Mouse (Mus musculus) left cerebral cortex, adult 2 months (tissue): ENCODE measurements around the gene Luc7l3. TPM values are rescaled to one million over a fixed set of nuclear protein-coding genes. Genes with fewer than 3 reads are reported as not detected.

ENCODE experiments used
- DNase-seq, 2 experiments: peaks; one replicate each; pipeline ENCODE4 v3.0.0; 2021 to 2022; ENCODE audit warnings: low spot score in 2 of 2, mixed read lengths in 1 of 2; ENCODE audit errors: extremely low spot score in 1 of 2
- H3K27ac ChIP-seq: fragments of 200-600 bp; 2 replicates; pipeline ENCODE4 v1.8.1; 2022
- H3K4me3 ChIP-seq: fragments of 200-600 bp; 2 replicates; pipeline ENCODE4 v1.8.1; 2022
- CTCF ChIP-seq: fragments of 200-600 bp; IDR thresholded peaks from 2 replicates; pipeline ENCODE4 v1.8.1; 2022; ENCODE audit warnings: antibody characterized with exemption, mild to moderate bottlenecking, moderate library complexity
- intact Hi-C: fragments of 180-260 bp; cut with DNase I; formaldehyde crosslinking; loops from one replicate; pipeline ENCODE4 v1.15.1; 2025
- long read RNA-seq, 2 experiments: library from polyadenylated mRNA; stranded (forward); transcript quantifications; one replicate each; pipeline ENCODE4 v2.0.0; 2021; ENCODE audit warnings: borderline mapping rate in 2 of 2
- total RNA-seq, 2 experiments: library from RNA; stranded (reverse); gene quantifications; 2 replicates each; pipeline ENCODE4 v1.2.3; 2021

The Luc7l3 gene
- total RNA-seq: 100 to 1,000 TPM; 123 to 124 TPM
- long read RNA-seq, experiment 1, full-length matches to known transcripts: 36 of 50 reads
- long read RNA-seq, experiment 1, partial matches to known transcripts: 5 of 50 reads
- long read RNA-seq, experiment 1, other reads (novel, unspliced or antisense): 9 of 50 reads
- long read RNA-seq, experiment 2, full-length matches to known transcripts: 46 of 74 reads
- long read RNA-seq, experiment 2, partial matches to known transcripts: 9 of 74 reads
- long read RNA-seq, experiment 2, other reads (novel, unspliced or antisense): 19 of 74 reads

DNA sequence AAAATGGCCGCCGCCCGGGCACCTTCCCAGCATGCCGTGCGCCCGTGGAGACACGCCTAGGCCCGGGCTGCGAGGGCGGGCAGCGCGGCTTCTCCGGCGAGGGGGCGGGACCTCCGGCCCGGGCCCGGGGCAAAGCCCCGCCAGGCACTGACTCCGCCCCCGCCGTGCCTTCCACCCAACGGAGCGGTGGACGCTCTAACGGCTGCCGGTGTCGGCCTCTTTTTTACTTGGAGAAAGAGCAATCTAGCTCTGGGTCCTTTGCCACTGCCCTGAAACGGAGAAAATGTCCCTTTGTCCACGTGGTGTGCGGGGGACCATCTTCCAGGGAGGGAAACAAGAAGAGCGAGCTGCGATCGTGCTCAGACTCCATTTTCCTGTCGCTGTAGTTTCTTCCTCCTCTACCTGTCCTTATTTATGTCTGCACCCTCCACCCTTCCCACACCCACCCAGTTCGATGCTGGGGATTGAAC is at the start of gene Luc7l3:
TSS of gene Luc7l3 (minus strand) at position 58 of the 470 bp plus-strand sequence.
- intact Hi-C loops: loop anchor here (2.0 to 10.0 kb wide), 2 partner anchors 111 to 673 kb away; partner anchors contain the start of genes Ppp1r9b and Tob1
- Histone ChIP-seq H3K27ac (peak within 1 kb of the TSS; percentile 99), H3K4me3 (peak within 1 kb of the TSS; percentile 98)
- DNase-seq: peak; percentile 95 to 97
- TF ChIP-seq CTCF: no peak

GRCm38 (mm10) chr11:94370809-94371208 is 49.0 kb upstream of the Luc7l3 start:
- TF ChIP-seq CTCF: no peak
- intact Hi-C loops: no loop called here
- no peak overlapping the region for H3K4me3 ChIP-seq
- no peak overlapping the region for H3K27ac ChIP-seq
- DNase-seq: no peak

GRCm38 (mm10) chr11:94369981-94370380 is 48.2 kb upstream of the Luc7l3 start:
- intact Hi-C loops: no loop called here
- no peak for TF ChIP-seq CTCF
- Histone ChIP-seq H3K27ac (no peak overlapping the region), H3K4me3 (no peak overlapping the region)
- DNase-seq: no peak

DNA sequence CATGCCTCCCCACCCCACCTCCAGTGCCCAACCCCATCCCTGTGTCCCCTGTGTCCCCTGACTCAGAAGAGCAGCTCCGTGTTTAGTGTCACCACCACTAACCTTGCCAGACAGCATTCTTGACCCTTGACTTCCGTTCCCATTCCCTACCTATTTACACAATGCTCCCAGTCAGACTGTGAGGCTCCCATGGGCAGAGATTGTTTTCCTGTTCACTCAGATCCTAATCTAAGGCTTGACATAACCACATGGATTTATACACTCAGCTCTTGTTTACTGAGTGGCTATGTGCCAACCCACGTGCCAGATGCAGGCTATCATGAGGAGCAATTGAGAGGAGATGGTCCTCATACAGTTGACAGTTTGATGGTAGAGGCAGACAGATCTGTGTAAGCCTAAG is 43.6 kb upstream of the Luc7l3 start:
- no peak overlapping the region for H3K27ac ChIP-seq
- intact Hi-C loops: no loop called here
- TF ChIP-seq CTCF: no peak
- no peak overlapping the region for H3K4me3 ChIP-seq
- no peak for DNase-seq

- no peak for TF ChIP-seq CTCF
- intact Hi-C loops: no loop called here
These were observed 41.9 kb upstream of the Luc7l3 start for GRCm38 (mm10) chr11:94363690-94364089.

DNA sequence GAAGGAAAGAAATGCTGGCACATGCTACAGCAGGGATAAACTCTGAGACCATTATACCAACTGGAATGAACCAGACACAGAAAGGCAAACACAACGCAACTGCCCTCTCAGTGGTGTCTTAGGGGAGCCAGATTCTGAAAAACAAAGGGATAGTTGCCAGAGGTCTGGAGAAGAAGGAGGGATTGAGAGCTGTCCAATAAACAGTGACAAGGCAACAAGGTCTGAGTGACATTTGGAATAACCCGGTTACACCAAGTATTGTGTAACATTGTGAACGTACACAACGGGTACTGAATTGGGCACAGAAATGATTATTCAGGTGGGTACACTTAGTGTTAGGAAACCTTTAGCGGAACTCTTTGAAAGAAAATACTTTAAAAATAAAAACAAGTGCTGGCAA is 40.3 kb upstream of the Luc7l3 start:
- intact Hi-C loops: no loop called here
- DNase-seq: no peak
- no peak overlapping the region for H3K27ac ChIP-seq
- H3K4me3 ChIP-seq: no peak overlapping the region
- TF ChIP-seq CTCF: no peak

More at GRCm38 (mm10) chr11:94363690-94364089, 41.9 kb upstream of the Luc7l3 start:
- no peak for DNase-seq
- H3K4me3 ChIP-seq: no peak overlapping the region
- no peak overlapping the region for H3K27ac ChIP-seq

GRCm38 (mm10) chr11:94361166-94361870 is 39.5 kb upstream of the Luc7l3 start:
- Histone ChIP-seq H3K27ac (no peak overlapping the region), H3K4me3 (no peak overlapping the region)
- no peak for DNase-seq
- no peak for TF ChIP-seq CTCF
- intact Hi-C loops: no loop called here

DNA sequence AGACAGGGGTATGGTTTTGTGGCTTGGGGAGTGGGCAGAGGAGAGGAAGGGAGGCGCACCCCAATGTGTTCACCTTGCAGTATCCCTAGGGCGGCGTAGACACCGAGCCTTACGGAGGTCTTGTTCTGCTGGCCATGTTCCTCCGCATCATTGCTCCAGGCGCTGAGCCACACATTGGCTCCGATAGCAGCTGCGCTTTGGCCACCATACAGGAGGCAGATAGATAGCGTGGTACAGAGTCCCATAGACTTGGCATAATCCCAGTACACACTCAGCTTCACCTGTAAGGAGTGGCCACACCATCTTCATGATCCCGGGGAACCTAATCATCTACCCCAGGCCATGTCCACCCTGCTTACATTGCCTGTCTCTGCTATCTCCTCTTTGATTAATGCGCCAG is 37.4 kb upstream of the Luc7l3 start:
- intact Hi-C loops: no loop called here
- DNase-seq: no peak
- H3K27ac ChIP-seq: no peak overlapping the region
- H3K4me3 ChIP-seq: no peak overlapping the region
- no peak for TF ChIP-seq CTCF

DNA sequence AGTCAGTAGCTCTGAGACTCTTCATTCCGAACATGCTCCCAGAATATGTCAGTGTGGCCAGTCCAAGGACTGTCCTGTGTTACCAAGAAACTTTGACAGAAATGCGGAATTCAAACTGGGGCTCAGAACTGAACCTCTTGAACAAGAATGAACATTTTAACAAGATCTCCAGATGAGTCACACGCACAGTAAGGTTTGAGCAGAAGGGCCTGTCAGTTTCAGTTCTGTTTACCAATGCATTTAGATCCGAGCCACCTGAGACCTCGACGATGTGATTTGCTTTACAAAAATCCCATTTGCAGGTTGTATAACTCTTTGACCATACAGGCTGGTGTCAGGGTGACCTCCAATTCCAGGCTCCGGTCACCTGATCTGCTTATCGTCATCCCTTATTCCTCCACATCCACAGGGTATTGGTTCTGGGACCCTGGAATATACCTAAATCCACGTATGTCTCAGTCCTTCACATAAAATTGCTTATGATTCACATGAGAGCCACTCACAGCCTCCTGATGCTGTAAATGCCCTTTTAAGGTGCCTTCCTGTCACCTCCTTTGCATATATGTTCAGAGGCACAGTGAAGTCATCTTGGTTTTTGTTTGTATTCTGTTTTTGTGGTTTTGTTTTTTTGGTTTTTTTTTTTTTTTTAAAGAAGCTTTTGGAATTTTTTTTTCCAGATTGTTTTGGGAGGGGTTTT is 33.9 kb upstream of the Luc7l3 start:
- no peak for TF ChIP-seq CTCF
- no peak for DNase-seq
- Histone ChIP-seq H3K4me3 (no peak overlapping the region), H3K27ac (no peak overlapping the region)
- intact Hi-C loops: no loop called here

DNA sequence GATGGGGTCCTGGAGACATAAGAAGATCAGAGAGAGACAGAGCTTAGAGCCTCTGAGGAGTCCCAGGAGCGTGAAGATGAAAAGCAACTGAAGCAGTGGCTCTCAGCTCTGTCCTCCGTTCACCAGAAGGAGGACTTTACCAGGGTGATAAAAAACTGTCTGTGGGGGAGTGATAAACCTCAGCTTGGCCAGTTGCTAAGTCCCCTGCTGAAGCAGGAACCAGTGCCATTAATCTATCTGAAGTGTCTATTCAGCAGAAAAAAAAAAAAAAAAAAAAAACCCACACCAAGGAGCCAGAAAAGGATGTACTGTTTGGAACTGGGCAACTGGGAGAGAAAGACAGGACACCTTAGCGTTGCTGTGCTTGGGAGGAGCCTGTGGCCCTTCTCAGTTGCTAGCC is 29.3 kb upstream of the Luc7l3 start:
- intact Hi-C loops: no loop called here
- no peak for TF ChIP-seq CTCF
- no peak overlapping the region for H3K4me3 ChIP-seq
- no peak for DNase-seq
- H3K27ac ChIP-seq: no peak overlapping the region

DNA sequence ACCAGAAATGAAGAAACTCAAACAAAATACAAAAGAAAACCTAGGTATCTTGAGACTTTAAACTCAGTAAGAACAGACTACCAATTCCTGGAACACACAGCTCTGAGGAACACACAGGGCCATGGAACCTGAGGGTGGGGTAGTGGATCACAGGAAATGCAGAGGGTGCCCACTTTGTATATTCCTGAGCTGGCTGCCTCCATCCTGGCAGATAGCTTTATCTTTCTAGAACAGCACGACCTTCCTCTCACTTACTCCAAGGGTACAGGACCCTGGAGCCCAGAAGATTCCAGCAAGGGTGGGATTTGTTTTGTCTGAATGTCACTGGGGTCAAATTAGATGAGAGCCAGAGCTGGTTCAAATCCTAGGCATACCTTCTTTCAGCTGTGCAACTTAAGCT is 28.5 kb upstream of the Luc7l3 start:
- TF ChIP-seq CTCF: no peak
- H3K4me3 ChIP-seq: no peak overlapping the region
- DNase-seq: no peak
- no peak overlapping the region for H3K27ac ChIP-seq
- intact Hi-C loops: no loop called here

- no peak overlapping the region for H3K27ac ChIP-seq
- no peak overlapping the region for H3K4me3 ChIP-seq
- TF ChIP-seq CTCF: no peak; the same call in none of the 2 replicates
- DNase-seq: no peak
- intact Hi-C loops: no loop called here
These were observed 28.1 kb upstream of the Luc7l3 start for GRCm38 (mm10) chr11:94349839-94350238.
